Mouse (Mus musculus) neural tube, embryonic 12.5 days (tissue): ENCODE data around the gene Ilvbl. TPM values are rescaled to one million over a fixed set of nuclear protein-coding genes. Genes with fewer than 3 reads are reported as not detected.
A peak's percentile ranks its signal among the peaks of the same experiment; 100 is the strongest.

Source experiments
- ATAC-seq: fragments of 200-750 bp; cut with Nextera tagmentation; 2 replicates; pipeline ENCODE4 v1.8.0; 2017; ENCODE audit warnings: low read depth, mild to moderate bottlenecking, moderate TSS enrichment, moderate library complexity; ENCODE audit not compliant: low FRiP score
- H3K27ac ChIP-seq: fragments of 300-500 bp; sonication (generic); 2 replicates; pipeline ENCODE4 v1.5.1; 2016
- H3K27me3 ChIP-seq: fragments of 300-500 bp; sonication (generic); replicated peaks from 2 replicates; pipeline ENCODE4 v1.6.1; 2016; ENCODE audit warnings: mild to moderate bottlenecking
- H3K36me3 ChIP-seq: fragments of 300-500 bp; sonication (generic); 2 replicates; pipeline ENCODE4 v1.6.1; 2016; ENCODE audit warnings: mild to moderate bottlenecking
- H3K4me1 ChIP-seq: fragments of 300-500 bp; sonication (generic); 2 replicates; pipeline ENCODE4 v1.6.1; 2016
- H3K4me2 ChIP-seq: fragments of 300-500 bp; sonication (generic); replicated peaks from 2 replicates; pipeline ENCODE4 v1.6.1; 2016; ENCODE audit warnings: mild to moderate bottlenecking
- H3K4me3 ChIP-seq: fragments of 300-500 bp; sonication (generic); 2 replicates; pipeline ENCODE4 v1.5.1; 2016
- H3K9ac ChIP-seq: fragments of 300-500 bp; sonication (generic); 2 replicates; pipeline ENCODE4 v1.6.1; 2016; ENCODE audit warnings: mild to moderate bottlenecking
- H3K9me3 ChIP-seq: fragments of 300-500 bp; sonication (generic); 2 replicates; pipeline ENCODE4 v1.6.1; 2016; ENCODE audit warnings: mild to moderate bottlenecking
- WGBS: fragments of 180-500 bp; shearing (Covaris S2); methylation state at CpG from one replicate; pipeline ENCODE4 v1.1.7; 2016; 5-methylcytosine and 5-hydroxymethylcytosine counted together
- polyA plus RNA-seq: library from polyadenylated mRNA; unstranded; fragments of >200 nt; fragmentation: Nextera tagmentation; extraction: Ambion mirVana; gene quantifications from 2 replicates; pipeline ENCODE4 v1.2.1, GENCODE M21; 2016

Ilvbl gene
- polyA plus RNA-seq, 1 experiment from 2014 or later, result 51.8 TPM

DNA sequence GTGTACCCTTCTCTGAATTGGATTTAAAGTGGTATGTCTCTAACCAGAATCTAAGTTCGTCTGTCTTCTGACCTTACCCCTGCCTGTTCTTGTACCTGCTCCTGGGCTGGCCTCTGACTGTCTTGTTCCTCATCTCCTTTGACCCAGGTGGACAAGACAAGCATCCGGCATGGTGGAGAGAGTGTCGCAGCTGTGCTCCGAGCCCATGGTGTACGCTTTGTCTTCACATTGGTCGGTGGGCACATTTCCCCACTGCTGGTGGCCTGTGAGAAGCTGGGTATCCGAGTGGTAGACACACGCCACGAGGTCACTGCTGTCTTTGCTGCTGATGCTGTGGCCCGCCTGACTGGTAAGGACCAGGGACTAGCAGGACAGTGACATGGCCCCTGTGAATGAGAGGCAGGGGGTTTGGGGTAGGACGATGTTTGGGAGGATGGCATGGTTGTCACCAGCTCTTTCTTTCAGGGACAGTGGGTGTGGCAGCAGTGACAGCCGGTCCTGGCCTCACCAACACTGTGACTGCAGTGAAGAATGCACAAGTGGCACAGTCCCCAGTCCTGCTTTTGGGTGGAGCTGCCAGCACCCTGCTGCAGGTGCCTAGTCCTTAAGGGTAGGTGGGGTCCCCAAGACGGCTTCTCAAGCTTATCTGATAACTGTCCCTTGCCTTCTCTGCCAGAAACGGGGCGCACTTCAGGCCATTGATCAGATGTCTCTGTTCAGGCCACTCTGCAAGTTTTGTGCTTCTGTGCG lies 2.5 kb downstream of the Ilvbl start:
- Histone ChIP-seq H3K4me2 (no peak overlapping the region), H3K9me3 (no peaks in the 10 kb centered on the region), H3K4me1 (peaks cover 5% of the 10 kb centered on the region; the same call in 1 of the 2 replicates), H3K9ac (no peak overlapping the region), H3K36me3 (peaks cover 34% of the 10 kb centered on the region), H3K27me3 (no peaks in the 10 kb centered on the region), H3K4me3 (no peak overlapping the region), H3K27ac (no peak overlapping the region)
- WGBS, result 91% methylated on average over 16 of the region's 16 CpGs
- ATAC-seq, result no peak

DNA sequence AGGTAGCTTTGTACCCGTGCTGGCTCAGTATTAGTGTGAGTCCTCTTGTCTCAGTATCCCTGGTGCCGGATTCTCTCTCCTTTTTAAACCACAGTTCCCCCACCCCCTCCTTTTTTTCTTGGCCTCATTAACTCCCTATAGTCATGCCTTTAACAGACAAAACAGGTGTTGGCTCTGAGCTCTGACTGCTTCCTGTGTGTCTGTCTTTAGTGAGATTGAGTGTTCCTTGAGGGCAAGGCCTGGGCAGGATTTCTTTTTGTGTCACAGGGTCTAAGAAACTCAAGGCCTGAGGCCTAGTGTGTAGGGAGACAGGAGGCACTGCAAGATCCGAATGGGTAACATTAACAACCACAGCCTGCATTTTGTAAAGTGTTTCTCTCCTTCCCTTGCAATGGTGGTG lies 4.1 kb downstream of the Ilvbl start:
- WGBS, result 68% methylated on average over 3 of the region's 3 CpGs
- ATAC-seq, result no peak

DNA sequence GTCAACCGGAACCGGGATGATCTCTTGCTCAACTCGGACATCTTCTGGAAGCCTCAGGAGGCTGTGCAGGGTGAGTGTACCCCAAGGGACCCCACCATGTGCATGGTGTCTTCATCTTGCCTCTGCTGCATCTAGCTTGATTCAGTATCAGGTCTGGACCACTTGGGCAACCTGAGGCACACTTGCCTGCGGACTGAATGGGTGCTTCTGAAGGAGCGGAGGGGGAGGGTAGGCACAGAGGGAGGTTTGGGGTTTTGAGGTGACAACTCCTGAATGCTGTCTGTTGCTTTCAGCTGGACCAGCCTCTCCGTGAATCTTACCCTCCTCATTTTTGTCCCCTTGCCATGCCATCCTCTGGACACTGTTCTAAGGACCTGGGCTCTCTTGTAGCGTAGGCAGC lies 7.0 kb downstream of the Ilvbl start:
- Histone ChIP-seq H3K27me3 (no peaks in the 10 kb centered on the region), H3K4me1 (no peaks in the 10 kb centered on the region), H3K9ac (no peak overlapping the region), H3K36me3 (peaks cover 69% of the 10 kb centered on the region), H3K9me3 (no peaks in the 10 kb centered on the region), H3K27ac (no peak overlapping the region), H3K4me3 (no peak overlapping the region), H3K4me2 (no peak overlapping the region)
- ATAC-seq, result no peak
- WGBS, result 94% methylated on average over 7 of the region's 7 CpGs

More for the DNA sequence above, 4.1 kb downstream of the Ilvbl start:
- Histone ChIP-seq H3K36me3 (peaks cover 40% of the 10 kb centered on the region), H3K4me2 (no peak overlapping the region), H3K9ac (no peak overlapping the region), H3K27me3 (no peaks in the 10 kb centered on the region), H3K27ac (no peak overlapping the region), H3K9me3 (no peaks in the 10 kb centered on the region), H3K4me1 (peaks cover 5% of the 10 kb centered on the region; the same call in 1 of the 2 replicates), H3K4me3 (no peak overlapping the region)

DNA sequence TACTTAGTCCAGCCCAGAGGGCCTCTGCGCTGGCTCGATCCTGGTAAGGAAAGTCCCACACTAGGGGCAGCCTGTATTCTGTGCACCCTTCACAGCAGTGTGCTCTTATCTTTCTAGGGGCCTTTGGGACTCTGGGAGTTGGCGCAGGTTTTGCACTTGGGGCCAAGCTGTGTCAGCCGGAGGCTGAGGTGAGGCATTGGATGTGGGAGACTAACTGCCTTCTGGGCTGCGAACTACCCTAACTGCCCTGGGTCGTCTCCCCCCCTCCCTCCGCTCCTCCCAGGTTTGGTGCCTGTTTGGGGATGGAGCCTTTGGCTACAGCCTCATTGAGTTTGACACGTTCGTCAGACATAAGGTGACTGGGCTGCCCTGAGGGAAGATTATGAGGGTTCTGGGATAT lies 9.2 kb downstream of the Ilvbl start:
- Histone ChIP-seq H3K4me2 (no peak overlapping the region), H3K27ac (no peak overlapping the region), H3K27me3 (no peaks in the 10 kb centered on the region), H3K9me3 (no peaks in the 10 kb centered on the region), H3K4me3 (no peak overlapping the region), H3K4me1 (no peaks in the 10 kb centered on the region), H3K9ac (no peak overlapping the region), H3K36me3 (peaks cover 75% of the 10 kb centered on the region)
- 78% methylated on average over 9 of the region's 9 CpGs for WGBS
- no peak for ATAC-seq

DNA sequence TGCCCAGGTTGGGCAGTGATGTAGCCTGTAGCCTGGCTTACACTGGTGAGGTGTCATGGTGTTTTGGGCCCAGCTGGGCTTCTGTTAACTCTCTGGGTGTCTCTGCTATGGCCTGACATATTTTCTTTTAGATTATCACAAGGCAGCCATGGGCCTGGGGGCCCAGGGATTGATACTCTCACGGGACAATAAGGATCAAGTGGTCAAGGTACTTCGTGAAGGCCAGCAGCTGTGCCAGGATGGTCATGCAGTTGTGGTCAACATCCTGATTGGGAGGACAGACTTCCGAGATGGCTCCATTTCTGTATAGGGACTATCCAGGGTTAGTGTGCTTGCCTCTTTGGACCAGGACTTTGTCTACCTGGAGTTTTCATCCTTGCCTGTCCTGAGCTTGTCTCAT lies 9.8 kb downstream of the Ilvbl start:
- H3K9ac ChIP-seq, result no peak overlapping the region
- H3K9me3 ChIP-seq, result no peaks in the 10 kb centered on the region
- H3K27me3 ChIP-seq, result no peaks in the 10 kb centered on the region
- no peak overlapping the region for H3K4me2 ChIP-seq
- ATAC-seq, result no peak
- no peak overlapping the region for H3K4me3 ChIP-seq
- H3K27ac ChIP-seq, result no peak overlapping the region
- H3K4me1 ChIP-seq, result no peaks in the 10 kb centered on the region
- WGBS, result 86% methylated on average over 3 of the region's 3 CpGs
- peaks cover 73% of the 10 kb centered on the region for H3K36me3 ChIP-seq

DNA sequence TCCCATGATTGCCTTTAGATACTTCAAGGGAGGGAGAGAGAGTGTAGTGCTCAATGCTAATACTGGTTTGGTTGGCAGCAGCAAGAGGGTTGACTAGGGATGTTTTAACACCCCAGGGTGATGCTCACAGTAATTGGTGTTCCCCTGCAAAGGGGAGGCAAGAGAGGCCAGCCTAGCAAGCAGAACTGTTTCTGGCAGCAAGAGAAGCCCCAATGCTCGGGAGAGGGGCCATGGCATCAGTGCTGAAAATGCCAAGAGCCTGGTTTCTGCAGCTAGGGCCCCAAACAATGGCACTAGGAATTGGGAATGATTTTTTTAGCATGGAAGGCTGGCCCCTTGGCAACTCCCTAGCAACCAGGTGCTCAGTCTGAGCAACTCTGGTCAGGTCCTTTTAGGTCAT lies 10.8 kb downstream of the Ilvbl start:
- Histone ChIP-seq H3K4me2 (no peak overlapping the region), H3K27ac (no peak overlapping the region), H3K4me1 (peaks cover 2% of the 10 kb centered on the region; the same call in 1 of the 2 replicates), H3K27me3 (no peaks in the 10 kb centered on the region), H3K4me3 (no peak overlapping the region), H3K36me3 (peaks cover 68% of the 10 kb centered on the region), H3K9me3 (no peaks in the 10 kb centered on the region), H3K9ac (no peak overlapping the region)
- 77% methylated on average over 1 of the region's 1 CpGs for WGBS
- no peak for ATAC-seq

DNA sequence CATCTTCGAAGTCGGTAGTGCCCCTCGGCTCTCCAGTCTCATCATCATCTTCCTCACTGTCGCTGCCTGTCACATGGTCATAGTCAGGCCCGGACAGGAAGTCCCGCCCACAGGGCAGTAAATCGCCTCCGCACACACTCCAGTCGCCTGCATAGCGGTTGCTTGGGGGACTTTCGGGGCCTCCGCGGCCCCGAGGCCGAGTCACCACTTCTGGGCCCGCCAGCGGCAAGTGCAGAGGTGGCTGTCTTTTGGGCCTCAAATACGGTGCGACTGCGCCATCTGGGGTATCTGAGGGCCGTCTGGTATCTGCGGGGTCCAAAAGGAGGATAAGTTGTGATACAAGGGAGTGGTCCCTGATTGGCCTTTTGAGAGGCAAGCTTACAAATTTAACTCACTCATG lies 11.5 kb downstream of the Ilvbl start:
- WGBS, result 90% methylated on average over 22 of the region's 22 CpGs
- no peak overlapping the region for H3K9ac ChIP-seq
- peaks cover 65% of the 10 kb centered on the region for H3K36me3 ChIP-seq
- no peak overlapping the region for H3K4me3 ChIP-seq
- no peaks in the 10 kb centered on the region for H3K9me3 ChIP-seq
- H3K4me1 ChIP-seq, result peaks cover 5% of the 10 kb centered on the region; the same call in 1 of the 2 replicates
- no peak for ATAC-seq
- H3K4me2 ChIP-seq, result no peak overlapping the region
- no peak overlapping the region for H3K27ac ChIP-seq
- no peaks in the 10 kb centered on the region for H3K27me3 ChIP-seq

DNA sequence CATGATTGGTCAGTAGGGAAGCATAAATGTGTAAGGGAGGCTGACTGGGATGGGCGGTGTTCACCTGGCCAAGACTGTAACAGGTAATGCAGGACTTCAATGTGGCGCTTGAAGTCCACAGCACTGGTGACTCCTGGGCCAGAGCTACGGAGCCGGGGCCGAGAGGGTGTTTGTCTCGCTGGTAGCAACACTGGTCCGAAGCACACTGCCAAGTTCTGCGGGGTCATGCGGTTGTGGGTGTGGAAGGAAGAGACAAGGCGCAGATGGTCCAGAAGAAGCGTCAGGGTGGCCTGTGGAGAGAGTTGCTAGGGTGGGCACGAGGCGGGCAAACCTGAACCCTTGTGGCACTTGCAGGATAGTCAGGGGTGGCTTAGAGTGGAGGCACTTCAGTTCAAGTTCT lies 11.9 kb downstream of the Ilvbl start:
- no peak overlapping the region for H3K4me2 ChIP-seq
- H3K9ac ChIP-seq, result no peak overlapping the region
- no peak for ATAC-seq
- H3K27ac ChIP-seq, result no peak overlapping the region
- H3K36me3 ChIP-seq, result peaks cover 61% of the 10 kb centered on the region
- no peaks in the 10 kb centered on the region for H3K27me3 ChIP-seq
- WGBS, result 95% methylated on average over 13 of the region's 13 CpGs
- H3K9me3 ChIP-seq, result no peaks in the 10 kb centered on the region
- H3K4me3 ChIP-seq, result no peak overlapping the region
- peaks cover 5% of the 10 kb centered on the region; the same call in 1 of the 2 replicates for H3K4me1 ChIP-seq

DNA sequence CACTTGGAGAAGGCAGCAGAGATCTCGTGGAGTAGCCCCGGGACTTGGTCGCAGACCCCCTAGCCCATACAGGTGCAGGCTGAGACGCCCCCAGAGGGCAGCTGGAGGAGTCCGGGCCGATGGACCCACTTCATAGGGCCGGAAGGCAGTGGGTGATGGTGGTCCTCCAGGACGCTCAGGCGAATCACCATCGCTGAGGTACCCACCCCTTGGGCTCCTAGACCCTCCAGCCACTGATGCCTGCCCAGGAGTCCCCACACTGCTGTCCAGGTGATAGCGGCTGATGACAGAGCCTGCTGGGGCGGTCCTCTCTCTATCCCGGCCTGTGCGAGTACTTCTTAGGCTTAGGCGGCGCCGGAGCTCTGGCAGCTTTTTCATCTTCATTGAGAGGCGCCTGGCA lies 15.1 kb downstream of the Ilvbl start:
- 95% methylated on average over 18 of the region's 18 CpGs for WGBS
- ATAC-seq, result no peak
- H3K27ac ChIP-seq, result no peak overlapping the region
- H3K27me3 ChIP-seq, result no peaks in the 10 kb centered on the region
- H3K9ac ChIP-seq, result no peak overlapping the region
- no peaks in the 10 kb centered on the region for H3K9me3 ChIP-seq
- peaks cover 39% of the 10 kb centered on the region for H3K36me3 ChIP-seq
- H3K4me2 ChIP-seq, result no peak overlapping the region
- peaks cover 9% of the 10 kb centered on the region; the same call in 1 of the 2 replicates for H3K4me1 ChIP-seq
- H3K4me3 ChIP-seq, result no peak overlapping the region

DNA sequence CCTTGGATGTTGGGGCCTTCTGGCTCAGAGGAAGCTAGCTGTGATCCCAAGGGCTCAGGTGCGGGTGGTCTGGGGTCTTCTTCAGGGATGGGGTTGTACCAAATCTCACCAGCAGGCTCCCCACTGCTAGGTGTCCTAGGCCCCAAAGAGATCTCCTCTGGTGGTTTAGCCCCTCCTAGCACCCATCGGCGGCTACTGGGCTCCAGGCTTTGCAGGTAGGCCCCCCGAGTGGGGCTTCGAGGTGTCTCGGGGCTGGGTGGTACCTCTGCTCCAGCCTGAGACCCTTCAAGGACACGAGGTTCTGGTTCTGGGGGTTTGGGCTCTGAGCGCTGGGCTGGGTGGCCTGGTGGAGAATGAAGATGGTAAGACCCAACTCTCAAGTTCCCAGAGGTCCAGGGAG lies 15.8 kb downstream of the Ilvbl start:
- H3K9ac ChIP-seq, result no peak overlapping the region
- H3K27ac ChIP-seq, result no peak overlapping the region
- no peaks in the 10 kb centered on the region for H3K27me3 ChIP-seq
- no peak overlapping the region for H3K4me3 ChIP-seq
- no peak for ATAC-seq
- H3K4me2 ChIP-seq, result no peak overlapping the region; the same call in 1 of the 2 replicates
- peaks cover 9% of the 10 kb centered on the region; the same call in 1 of the 2 replicates for H3K4me1 ChIP-seq
- H3K9me3 ChIP-seq, result no peaks in the 10 kb centered on the region
- 96% methylated on average over 8 of the region's 8 CpGs for WGBS
- peaks cover 33% of the 10 kb centered on the region for H3K36me3 ChIP-seq

DNA sequence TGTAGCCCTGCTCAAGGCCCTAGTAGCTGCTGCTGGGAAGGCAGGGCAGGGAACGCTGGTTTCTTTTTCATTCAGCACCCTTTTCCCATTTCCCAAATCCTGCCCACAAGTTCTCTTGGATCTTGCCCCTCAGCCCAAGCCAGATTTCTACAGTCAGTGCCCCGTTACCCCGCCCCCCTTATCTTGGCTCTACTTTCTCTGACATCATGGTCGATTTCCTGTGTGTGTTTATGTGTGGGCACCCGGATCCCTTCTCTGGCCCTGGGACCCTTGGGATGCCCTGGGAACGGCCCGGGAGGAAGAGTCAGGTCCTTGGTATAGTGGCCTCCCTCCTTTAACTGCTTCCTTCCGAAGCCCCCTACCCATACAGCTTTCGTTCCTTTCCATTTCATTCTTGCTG lies 16.6 kb downstream of the Ilvbl start:
- peak overlapping the region; percentile 65 for H3K9ac ChIP-seq
- no peak overlapping the region for H3K27ac ChIP-seq
- 48% methylated on average over 9 of the region's 9 CpGs for WGBS
- peak overlapping the region; percentile 85 for H3K4me2 ChIP-seq
- H3K9me3 ChIP-seq, result no peaks in the 10 kb centered on the region
- H3K27me3 ChIP-seq, result no peaks in the 10 kb centered on the region
- no peak for ATAC-seq
- peaks cover 9% of the 10 kb centered on the region; the same call in 1 of the 2 replicates for H3K4me1 ChIP-seq
- peak overlapping the region; percentile 57 for H3K4me3 ChIP-seq
- peaks cover 25% of the 10 kb centered on the region for H3K36me3 ChIP-seq

DNA sequence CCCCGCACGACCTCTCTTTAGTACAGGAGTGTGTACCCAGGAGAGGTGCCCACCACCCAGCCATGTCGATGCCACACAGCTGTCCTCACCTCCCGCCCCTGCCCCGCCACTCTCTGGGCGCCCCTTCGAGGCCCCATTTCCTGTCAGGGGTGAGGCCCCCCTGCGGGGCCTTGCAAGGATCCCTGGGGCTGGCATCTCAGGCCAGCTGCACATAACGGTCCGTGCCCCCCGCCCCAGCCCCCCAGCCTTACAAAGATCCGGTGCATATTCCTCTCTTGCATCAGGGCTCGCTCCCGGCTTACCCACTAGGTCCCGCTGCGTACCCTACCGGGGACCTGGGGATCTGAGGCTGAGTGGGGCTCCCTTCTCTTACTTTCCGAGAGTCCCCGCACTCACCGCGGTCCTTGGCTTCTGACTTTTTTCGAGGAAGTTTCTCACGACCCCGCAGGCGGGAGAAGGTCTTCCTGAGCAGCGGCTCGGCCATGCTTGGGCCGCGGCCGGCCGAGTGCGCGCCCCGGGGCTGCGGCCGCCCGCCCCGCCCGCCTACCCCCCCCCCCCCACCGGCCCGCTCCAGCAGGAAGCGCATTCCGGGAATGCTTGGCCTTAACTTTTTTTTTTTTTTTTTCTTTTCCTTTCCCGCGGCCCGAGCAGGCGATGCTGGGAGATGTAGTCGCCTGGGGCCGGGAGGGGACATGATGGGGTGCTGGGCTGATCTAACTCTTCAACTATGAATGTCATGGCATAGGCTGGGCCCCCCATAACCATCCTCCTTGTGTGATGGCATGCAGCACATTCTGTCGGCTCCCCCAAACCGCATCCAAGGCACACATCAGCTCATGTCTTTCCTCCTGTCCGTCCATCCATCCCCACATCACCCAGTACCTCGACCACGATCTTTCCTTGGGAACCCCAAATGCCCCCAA lies 17.5 kb downstream of the Ilvbl start, which contains the start of gene Syde1:
TSS of gene Syde1 (minus strand) at position 559 of the 923 bp plus-strand sequence.
- Histone ChIP-seq H3K27me3 (no peaks in the 10 kb centered on the region), H3K9ac (peak within 1 kb of the TSS; percentile 65), H3K36me3 (peaks cover 16% of the 10 kb centered on the region; the same call in 1 of the 2 replicates), H3K9me3 (no peaks in the 10 kb centered on the region), H3K4me1 (peaks cover 9% of the 10 kb centered on the region; the same call in 1 of the 2 replicates), H3K27ac (no peak within 1 kb of the TSS), H3K4me2 (peak within 1 kb of the TSS; percentile 85), H3K4me3 (peak within 1 kb of the TSS; percentile 57)
- WGBS, result 4% methylated on average over 43 of the region's 54 CpGs
- ATAC-seq, result peak; percentile 72
